Comparison of ENCODE assay signal across 22 mouse cellular contexts in the genomic region with DNA sequence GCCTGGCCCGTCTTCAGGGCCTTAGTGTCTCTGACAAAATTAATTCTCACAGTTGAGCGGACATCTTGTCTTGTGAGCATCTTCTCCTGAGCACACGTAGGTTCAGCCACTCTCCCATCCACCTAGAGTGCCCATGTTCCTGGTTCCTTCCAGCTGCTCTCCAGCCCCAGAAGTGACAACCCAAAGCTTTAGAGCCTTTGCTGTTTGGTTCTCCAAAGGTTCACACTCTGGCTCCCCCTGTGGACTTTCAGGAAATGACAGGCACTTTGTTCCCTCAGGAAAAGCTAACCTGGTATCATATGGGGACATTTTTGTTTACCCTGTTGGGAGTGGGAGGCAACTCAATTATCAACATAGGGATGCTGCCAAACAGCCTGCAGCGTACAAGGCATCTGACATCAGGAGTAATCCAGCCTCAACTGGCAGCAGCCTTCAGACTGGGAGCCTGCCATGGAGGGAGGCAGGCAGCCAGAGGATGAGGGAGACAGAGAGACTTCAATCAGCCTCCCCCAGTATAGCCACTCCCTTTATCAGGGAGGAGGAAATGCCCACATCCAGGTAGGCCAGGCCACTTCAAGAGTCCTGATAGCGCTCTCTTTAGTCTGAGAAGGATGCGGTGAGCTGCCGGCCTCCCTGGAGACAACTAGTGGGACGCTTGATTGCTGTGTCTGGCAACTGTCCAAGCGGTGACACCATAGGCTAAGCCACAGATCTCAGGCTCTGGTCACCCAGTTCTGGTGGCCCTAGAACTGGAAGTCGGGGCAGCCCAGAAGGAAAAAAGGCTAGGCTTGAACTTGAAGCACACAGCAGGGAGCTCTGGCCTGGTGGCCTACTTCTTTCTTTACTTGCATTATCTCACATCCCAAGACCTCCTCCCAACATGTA. TPM values are rescaled to one million over a fixed set of nuclear protein-coding genes. Genes with fewer than 3 reads are reported as not detected.
DNase-seq lines count a peak whose midpoint lies in the region; ATAC-seq and TF ChIP-seq lines count a peak whose summit lies in the region.
"Not testable (repeated sequence)": the region's sequence is repeated elsewhere in the genome, so short reads cannot be mapped to it uniquely, and the experiment has no call there.
"Had no signal": no experiment of that assay in that cellular context is flagged by ENCODE, and none has a peak within 500 bp of the region (broad histone marks: within the 10 kb centered on the region; RNA-seq: fewer than 3 reads in every experiment).

No protein-coding gene starts in this region.

- intact Hi-C loops in heart, adult 2 months (cut with DNase I): not testable (repeated sequence)

- H3K27ac ChIP-seq in forebrain, embryonic 14.5 days (ENCODE audit: low read depth, low read length); heart, adult 2 months; hindbrain, postnatal 0 days; lung, embryonic 15.5 days; midbrain, postnatal 0 days (ENCODE audit: low read depth, low read length); stomach, postnatal 0 days (replicated peaks): not testable (repeated sequence)

- ATAC-seq in forebrain, embryonic 14.5 days: peak; percentile 58; the same call in 1 of the 2 replicates
- peak; percentile 70 for ATAC-seq in hindbrain, postnatal 0 days
- ATAC-seq in lung, embryonic 15.5 days (ENCODE audit: borderline replicate concordance, extremely low read depth, low FRiP score, low TSS enrichment): peak; percentile 39; the same call in 1 of the 2 replicates
- ATAC-seq in midbrain, postnatal 0 days (ENCODE audit: low FRiP score): peak; percentile 13; the same call in 1 of the 2 replicates
- ATAC-seq in stomach, postnatal 0 days (ENCODE audit: low FRiP score, low TSS enrichment): 0 out of 2 replicates have a peak, but pooled peaks have one; percentile 42

- H3K9ac ChIP-seq in forebrain, embryonic 14.5 days (ENCODE audit: low read length); heart, adult 2 months (ENCODE audit: low read depth, low read length); hindbrain, postnatal 0 days (replicated peaks; ENCODE audit: low read length); lung, embryonic 15.5 days; midbrain, postnatal 0 days (replicated peaks; ENCODE audit: low read length, poor library complexity, severe bottlenecking); stomach, postnatal 0 days (ENCODE audit: low read length): not testable (repeated sequence)

- TF ChIP-seq CTCF in heart, adult 2 months (IDR thresholded peaks at IDR 0.05): peak; percentile 36
- peak; percentile 23; the same call in 1 of the 2 replicates for TF ChIP-seq CTCF in hindbrain, postnatal 0 days (IDR thresholded peaks at IDR 0.05; ENCODE audit: low read depth)
- TF ChIP-seq CTCF in midbrain, postnatal 0 days (IDR thresholded peaks at IDR 0.05): not testable (repeated sequence)
- TF ChIP-seq CTCF in stomach, postnatal 0 days (IDR thresholded peaks at IDR 0.05; ENCODE audit: low read depth): peak; percentile 42

- not testable (repeated sequence) for H3K4me3 ChIP-seq in forebrain, embryonic 14.5 days (ENCODE audit: low read depth, low read length); heart, adult 2 months; hindbrain, postnatal 0 days (ENCODE audit: low read length); lung, embryonic 15.5 days; midbrain, postnatal 0 days (ENCODE audit: low read depth, low read length); stomach, postnatal 0 days (ENCODE audit: low read depth, low read length)

- H3K79me2 ChIP-seq in heart, adult 2 months (replicated peaks; ENCODE audit: control insufficient read depth, insufficient read depth, low read length): not testable (repeated sequence)

- not testable (repeated sequence) for H3K27me3 ChIP-seq in forebrain, embryonic 14.5 days (replicated peaks; ENCODE audit: control insufficient read depth, insufficient read depth, low read length); heart, adult 2 months (ENCODE audit: control insufficient read depth, insufficient read depth, low read length); hindbrain, postnatal 0 days (ENCODE audit: insufficient read depth, low read length); lung, embryonic 15.5 days; midbrain, postnatal 0 days (ENCODE audit: insufficient read depth, low read length); stomach, postnatal 0 days (ENCODE audit: control insufficient read depth, insufficient read depth, low read length)

- peak; percentile 63 to 67 for DNase-seq in cerebellum, postnatal 10 days
- DNase-seq in forebrain, embryonic 14.5 days (ENCODE audit: low spot score); hindbrain, postnatal 0 days (ENCODE audit: low spot score); midbrain, postnatal 0 days (ENCODE audit: low spot score); stomach, postnatal 0 days (ENCODE audit: low spot score): not testable (repeated sequence)
- peak in 1 of 2 experiments; percentile 21 for DNase-seq in heart, adult 2 months
- DNase-seq in layer of hippocampus, adult 9-11 months: peak; percentile 45

- not testable (repeated sequence) for H3K36me3 ChIP-seq in forebrain, embryonic 14.5 days (ENCODE audit: control insufficient read depth, insufficient read depth, low read length); heart, adult 2 months (ENCODE audit: control insufficient read depth, insufficient read depth, low read length); hindbrain, postnatal 0 days (ENCODE audit: insufficient read depth, low read length); lung, embryonic 15.5 days; midbrain, postnatal 0 days (ENCODE audit: insufficient read depth, low read length); stomach, postnatal 0 days (ENCODE audit: control insufficient read depth, insufficient read depth, low read length)

- H3K4me1 ChIP-seq in forebrain, embryonic 14.5 days (ENCODE audit: control insufficient read depth, insufficient read depth, low read length); heart, adult 2 months (ENCODE audit: control insufficient read depth, insufficient read depth, low read length); hindbrain, postnatal 0 days (ENCODE audit: insufficient read depth, low read length); lung, embryonic 15.5 days; midbrain, postnatal 0 days (ENCODE audit: insufficient read depth, low read length); stomach, postnatal 0 days (replicated peaks; ENCODE audit: control insufficient read depth, insufficient read depth): not testable (repeated sequence)

- not testable (repeated sequence) for H3K9me3 ChIP-seq in forebrain, embryonic 14.5 days (replicated peaks; ENCODE audit: control insufficient read depth, low read length); hindbrain, postnatal 0 days (ENCODE audit: low read length); lung, embryonic 15.5 days; midbrain, postnatal 0 days (ENCODE audit: low read length); stomach, postnatal 0 days (ENCODE audit: control insufficient read depth, low read length)

- H3K4me2 ChIP-seq in forebrain, embryonic 14.5 days (ENCODE audit: low read length); hindbrain, postnatal 0 days (ENCODE audit: low read depth, low read length); lung, embryonic 15.5 days; midbrain, postnatal 0 days (ENCODE audit: low read depth, low read length, poor library complexity, severe bottlenecking); stomach, postnatal 0 days (replicated peaks; ENCODE audit: low read depth): not testable (repeated sequence)

- not testable (repeated sequence) for TF ChIP-seq EP300 in heart, adult 2 months (IDR thresholded peaks at IDR 0.05; ENCODE audit: insufficient read depth, low read depth, low read length); stomach, postnatal 0 days (optimal IDR thresholded peaks at IDR 0.05)

- 25% methylated on average over 2 of the region's 10 CpGs for WGBS in forebrain, embryonic 14.5 days
- WGBS in heart, adult 2 months: 25% methylated on average over 2 of the region's 10 CpGs
- 34% methylated on average over 2 of the region's 10 CpGs for WGBS in hindbrain, postnatal 0 days
- 39% methylated on average over 3 of the region's 10 CpGs for WGBS in lung, embryonic 15.5 days
- 41% methylated on average over 2 of the region's 10 CpGs for WGBS in midbrain, postnatal 0 days
- WGBS in stomach, postnatal 0 days: 25% methylated on average over 2 of the region's 10 CpGs

- not testable (repeated sequence) for TF ChIP-seq POLR2A in heart, adult 2 months (IDR thresholded peaks at IDR 0.05; ENCODE audit: insufficient read depth, low read depth, low read length)

RNA-seq across cellular contexts. Expression of a gene that starts 2.4 kb away (rescaled TPM):
- not detected in 2 replicates for polyA plus RNA-seq in forebrain, embryonic 14.5 days (2014; fragmentation: Nextera tagmentation; extraction: Ambion mirVana)
- total RNA-seq in heart, adult 2 months (2021): under 1 TPM in 1 of 2 experiments, not detected in 1; 0.27 TPM
- polyA plus RNA-seq in heart, adult 2 months (2012; rRNA removed): 0.21 TPM in 1 of 2 replicates, not detected in the other
- total RNA-seq in hindbrain, postnatal 0 days (2014; rRNA removed): 0.36 and 1.2 TPM in 2 replicates
- 0.10 and 0.25 TPM in 2 replicates for polyA plus RNA-seq in hindbrain, postnatal 0 days (2015; fragmentation: Nextera tagmentation; extraction: Ambion mirVana)
- polyA plus RNA-seq in lung, embryonic 15.5 days (2015; fragmentation: Nextera tagmentation; extraction: Ambion mirVana): not detected in 2 replicates
- total RNA-seq in midbrain, postnatal 0 days (2014; rRNA removed): not detected in 2 replicates
- not detected in 2 replicates for polyA plus RNA-seq in midbrain, postnatal 0 days (2015; fragmentation: Nextera tagmentation; extraction: Ambion mirVana)
- not detected in 2 replicates for polyA plus RNA-seq in stomach, postnatal 0 days (2015; fragmentation: Nextera tagmentation; extraction: Ambion mirVana)
- total RNA-seq: adrenal gland, postnatal 36 days had no signal
- polyA plus RNA-seq: forebrain, embryonic 13.5 days; large intestine, adult 2 months; limb, embryonic 11.5 days; liver, embryonic 12.5 days; midbrain, embryonic 13.5 days; stomach, embryonic 15.5 days had no signal

RNA-seq across cellular contexts. Expression of a gene that starts 20.6 kb away (rescaled TPM):
- not detected in 2 replicates for polyA plus RNA-seq in forebrain, embryonic 14.5 days (2014; fragmentation: Nextera tagmentation; extraction: Ambion mirVana)
- total RNA-seq in heart, adult 2 months (2021): under 1 TPM in 1 of 2 experiments, not detected in 1; 0.34 TPM
- not detected in 2 replicates for polyA plus RNA-seq in heart, adult 2 months (2012; rRNA removed)
- 0.31 and 1.3 TPM in 2 replicates for total RNA-seq in hindbrain, postnatal 0 days (2014; rRNA removed)
- not detected in 2 replicates for polyA plus RNA-seq in hindbrain, postnatal 0 days (2015; fragmentation: Nextera tagmentation; extraction: Ambion mirVana)
- 0.10 TPM in 1 of 2 replicates, not detected in the other for polyA plus RNA-seq in lung, embryonic 15.5 days (2015; fragmentation: Nextera tagmentation; extraction: Ambion mirVana)
- not detected in 2 replicates for total RNA-seq in midbrain, postnatal 0 days (2014; rRNA removed)
- polyA plus RNA-seq in midbrain, postnatal 0 days (2015; fragmentation: Nextera tagmentation; extraction: Ambion mirVana): not detected in 2 replicates
- 0.17 TPM in 1 of 2 replicates, not detected in the other for polyA plus RNA-seq in stomach, postnatal 0 days (2015; fragmentation: Nextera tagmentation; extraction: Ambion mirVana)
- total RNA-seq: gastrocnemius, adult 18-20 months; heart, postnatal 25 days; left cerebral cortex, adult 18-20 months had no signal
- polyA plus RNA-seq: cerebellum, adult 2 months; embryonic facial prominence, embryonic 13.5 days; forebrain, embryonic 13.5 days; large intestine, adult 2 months; limb, embryonic 11.5 days; liver, embryonic 12.5 days; midbrain, embryonic 13.5 days; spleen, adult 2 months had no signal

RNA-seq across cellular contexts. Expression of a gene that starts 20.7 kb away (rescaled TPM):
- not detected in 2 replicates for polyA plus RNA-seq in forebrain, embryonic 14.5 days (2014; fragmentation: Nextera tagmentation; extraction: Ambion mirVana)
- 1 to 10 TPM in 1 of 2 experiments, under 1 TPM in 1; 0.75 to 1.5 TPM for total RNA-seq in heart, adult 2 months (2021)
- polyA plus RNA-seq in heart, adult 2 months (2012; rRNA removed): not detected in 2 replicates
- total RNA-seq in hindbrain, postnatal 0 days (2014; rRNA removed): not detected in 2 replicates
- not detected in 2 replicates for polyA plus RNA-seq in hindbrain, postnatal 0 days (2015; fragmentation: Nextera tagmentation; extraction: Ambion mirVana)
- not detected in 2 replicates for polyA plus RNA-seq in lung, embryonic 15.5 days (2015; fragmentation: Nextera tagmentation; extraction: Ambion mirVana)
- not detected in 2 replicates for total RNA-seq in midbrain, postnatal 0 days (2014; rRNA removed)
- polyA plus RNA-seq in midbrain, postnatal 0 days (2015; fragmentation: Nextera tagmentation; extraction: Ambion mirVana): not detected in 2 replicates
- not detected in 2 replicates for polyA plus RNA-seq in stomach, postnatal 0 days (2015; fragmentation: Nextera tagmentation; extraction: Ambion mirVana)
- polyA plus RNA-seq: cerebellum, adult 2 months; embryonic facial prominence, embryonic 13.5 days; forebrain, embryonic 13.5 days; large intestine, adult 2 months; limb, embryonic 11.5 days; liver, embryonic 12.5 days; midbrain, embryonic 13.5 days; spleen, adult 2 months; stomach, embryonic 15.5 days had no signal

RNA-seq across cellular contexts. Expression of a gene that starts 28.4 kb away (rescaled TPM):
- 3.8 and 5.4 TPM in 2 replicates for polyA plus RNA-seq in forebrain, embryonic 14.5 days (2014; fragmentation: Nextera tagmentation; extraction: Ambion mirVana)
- 10 to 100 TPM; 44.8 to 56.4 TPM for total RNA-seq in heart, adult 2 months (2021)
- polyA plus RNA-seq in heart, adult 2 months (2012; rRNA removed): 43.0 and 47.6 TPM in 2 replicates
- 4.9 and 9.3 TPM in 2 replicates for total RNA-seq in hindbrain, postnatal 0 days (2014; rRNA removed)
- polyA plus RNA-seq in hindbrain, postnatal 0 days (2015; fragmentation: Nextera tagmentation; extraction: Ambion mirVana): 1.8 and 2.6 TPM in 2 replicates
- 7.8 and 9.4 TPM in 2 replicates for polyA plus RNA-seq in lung, embryonic 15.5 days (2015; fragmentation: Nextera tagmentation; extraction: Ambion mirVana)
- 12.4 and 13.5 TPM in 2 replicates for total RNA-seq in midbrain, postnatal 0 days (2014; rRNA removed)
- polyA plus RNA-seq in midbrain, postnatal 0 days (2015; fragmentation: Nextera tagmentation; extraction: Ambion mirVana): 2.0 and 2.6 TPM in 2 replicates
- 9.1 and 9.5 TPM in 2 replicates for polyA plus RNA-seq in stomach, postnatal 0 days (2015; fragmentation: Nextera tagmentation; extraction: Ambion mirVana)

RNA-seq across cellular contexts. Expression of a gene that starts 32.0 kb away (rescaled TPM):
- not detected in 2 replicates for polyA plus RNA-seq in forebrain, embryonic 14.5 days (2014; fragmentation: Nextera tagmentation; extraction: Ambion mirVana)
- total RNA-seq in heart, adult 2 months (2021): not detected
- not detected in 2 replicates for polyA plus RNA-seq in heart, adult 2 months (2012; rRNA removed)
- total RNA-seq in hindbrain, postnatal 0 days (2014; rRNA removed): not detected in 2 replicates
- not detected in 2 replicates for polyA plus RNA-seq in hindbrain, postnatal 0 days (2015; fragmentation: Nextera tagmentation; extraction: Ambion mirVana)
- polyA plus RNA-seq in lung, embryonic 15.5 days (2015; fragmentation: Nextera tagmentation; extraction: Ambion mirVana): not detected in 2 replicates
- total RNA-seq in midbrain, postnatal 0 days (2014; rRNA removed): not detected in 2 replicates
- not detected in 2 replicates for polyA plus RNA-seq in midbrain, postnatal 0 days (2015; fragmentation: Nextera tagmentation; extraction: Ambion mirVana)
- not detected in 2 replicates for polyA plus RNA-seq in stomach, postnatal 0 days (2015; fragmentation: Nextera tagmentation; extraction: Ambion mirVana)
- total RNA-seq: adrenal gland, postnatal 36 days; gastrocnemius, adult 18-20 months; heart, adult 8-10 months; heart, postnatal 25 days; left cerebral cortex, adult 18-20 months had no signal
- polyA plus RNA-seq: cerebellum, adult 2 months; embryonic facial prominence, embryonic 13.5 days; forebrain, embryonic 13.5 days; large intestine, adult 2 months; limb, embryonic 11.5 days; liver, embryonic 12.5 days; midbrain, embryonic 13.5 days; spleen, adult 2 months; stomach, embryonic 15.5 days had no signal

Comparison
In these comparisons a context has a peak if more than half of its experiments do, and no peak if none do; other contexts are left out.
1. ATAC-seq: peak in every context shown above with its lines; median percentile 70 in hindbrain, postnatal 0 days; 58 in forebrain, embryonic 14.5 days; 42 in stomach, postnatal 0 days; 39 in lung, embryonic 15.5 days; 13 in midbrain, postnatal 0 days.